Comparison of ENCODE assay signal across 9 mouse cellular contexts in the genomic region with DNA sequence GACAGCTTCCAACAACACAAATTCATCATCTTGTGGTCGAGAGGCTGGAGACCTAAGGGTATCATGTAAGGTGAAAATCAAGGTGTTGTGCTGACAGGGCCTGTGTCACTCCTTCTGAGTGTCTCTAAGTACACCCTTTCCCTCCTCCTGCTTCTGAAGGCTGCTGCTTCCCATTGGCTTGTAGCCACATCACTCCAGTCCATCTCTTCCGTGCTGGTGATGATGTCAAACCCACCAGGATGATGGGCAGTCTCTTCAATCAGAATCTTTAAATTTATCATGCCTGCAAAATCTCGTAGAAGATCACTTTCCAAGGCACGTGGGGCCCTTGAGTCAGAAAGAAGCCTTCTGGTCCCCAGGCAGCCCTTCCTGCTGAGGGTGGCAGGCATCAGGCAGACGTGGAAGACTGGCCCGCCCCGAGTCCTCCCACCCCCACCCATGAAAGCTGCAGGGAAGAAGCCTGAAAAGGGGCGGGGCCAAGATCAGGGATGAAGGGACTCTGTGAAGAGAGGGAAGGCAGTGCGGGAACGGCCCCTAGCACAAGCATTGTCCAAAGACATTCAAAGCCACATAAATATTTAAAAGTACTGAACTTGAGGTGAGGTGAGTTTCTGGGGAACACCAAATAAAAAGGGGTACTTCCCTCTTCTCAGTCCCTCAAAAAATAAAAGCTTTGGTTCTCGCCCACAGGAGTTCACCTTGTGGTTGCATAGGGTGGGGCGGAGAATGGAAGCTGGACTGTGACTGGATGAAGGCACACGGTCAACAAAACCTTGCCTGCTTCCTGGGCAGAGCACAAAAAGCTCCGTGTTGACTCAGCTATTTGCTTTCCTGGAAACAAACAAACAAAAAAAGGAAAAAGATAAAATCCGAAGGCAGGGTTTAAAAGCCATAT.
DNase-seq lines count a peak whose midpoint lies in the region; ATAC-seq and TF ChIP-seq lines count a peak whose summit lies in the region.
"Had no signal": no experiment of that assay in that cellular context is flagged by ENCODE, and none has a peak within 500 bp of the region (broad histone marks: within the 10 kb centered on the region; RNA-seq: fewer than 3 reads in every experiment).

No protein-coding gene starts in this region.

- intact Hi-C loops in gastrocnemius, adult 2 months (cut with DNase I): no loop called here

- no peaks in the 10 kb centered on the region for H3K9me3 ChIP-seq in heart, embryonic 13.5 days
- H3K9me3 ChIP-seq in forebrain, embryonic 12.5 days: no peaks in the 10 kb centered on the region
- no peaks in the 10 kb centered on the region for H3K9me3 ChIP-seq in kidney, embryonic 16.5 days (ENCODE audit: low read length)
- H3K9me3 ChIP-seq in midbrain, embryonic 16.5 days (replicated peaks; ENCODE audit: control insufficient read depth, low read length, poor library complexity, severe bottlenecking): no peaks in the 10 kb centered on the region

- peaks cover 3% of the 10 kb centered on the region; the same call in 1 of the 2 replicates for H3K4me1 ChIP-seq in heart, embryonic 13.5 days
- H3K4me1 ChIP-seq in forebrain, embryonic 12.5 days: peaks cover 43% of the 10 kb centered on the region
- peaks cover 5% of the 10 kb centered on the region for H3K4me1 ChIP-seq in kidney, embryonic 16.5 days (ENCODE audit: insufficient read depth, low read length)
- peaks cover 28% of the 10 kb centered on the region for H3K4me1 ChIP-seq in midbrain, embryonic 16.5 days (ENCODE audit: control insufficient read depth, insufficient read depth, low read length)

- no peak overlapping the region for H3K4me3 ChIP-seq in heart, embryonic 13.5 days
- H3K4me3 ChIP-seq in forebrain, embryonic 12.5 days (replicated peaks): no peak overlapping the region
- 0 out of 2 replicates have a peak overlapping the region, but pooled peaks have one; percentile 3 for H3K4me3 ChIP-seq in kidney, embryonic 16.5 days (ENCODE audit: low read length)
- H3K4me3 ChIP-seq in midbrain, embryonic 16.5 days (ENCODE audit: low read depth, low read length): no peak overlapping the region
- no peak overlapping the region for H3K4me3 ChIP-seq in gastrocnemius, adult 2 months
- H3K4me3 ChIP-seq: erythroblast, embryonic 14.5 days had no signal

- no peak overlapping the region for H3K9ac ChIP-seq in heart, embryonic 13.5 days
- no peak overlapping the region for H3K9ac ChIP-seq in forebrain, embryonic 12.5 days
- H3K9ac ChIP-seq in kidney, embryonic 16.5 days (replicated peaks; ENCODE audit: low read length): peak overlapping the region; percentile 18; the same call in 1 of the 2 replicates
- no peak overlapping the region for H3K9ac ChIP-seq in midbrain, embryonic 16.5 days (ENCODE audit: low read depth, low read length)

- WGBS in heart, embryonic 13.5 days: 28% methylated on average over 15 of the region's 15 CpGs
- 32% methylated on average over 15 of the region's 15 CpGs for WGBS in forebrain, embryonic 12.5 days
- 27% methylated on average over 15 of the region's 15 CpGs for WGBS in kidney, embryonic 16.5 days
- WGBS in midbrain, embryonic 16.5 days: 22% methylated on average over 15 of the region's 15 CpGs

- no peak overlapping the region for H3K27ac ChIP-seq in heart, embryonic 13.5 days (replicated peaks)
- H3K27ac ChIP-seq in forebrain, embryonic 12.5 days: peak overlapping the region; percentile 48
- peak overlapping the region; percentile 6; the same call in 1 of the 2 replicates for H3K27ac ChIP-seq in kidney, embryonic 16.5 days (ENCODE audit: low read length)
- peak overlapping the region; percentile 48 for H3K27ac ChIP-seq in midbrain, embryonic 16.5 days (ENCODE audit: low read length)
- no peak overlapping the region for H3K27ac ChIP-seq in gastrocnemius, adult 2 months

- peak overlapping the region; percentile 11; the same call in 1 of the 2 replicates for H3K4me2 ChIP-seq in heart, embryonic 13.5 days
- H3K4me2 ChIP-seq in forebrain, embryonic 12.5 days: no peak overlapping the region
- H3K4me2 ChIP-seq in kidney, embryonic 16.5 days (replicated peaks; ENCODE audit: low read depth, low read length): peak overlapping the region; percentile 37
- H3K4me2 ChIP-seq in midbrain, embryonic 16.5 days (ENCODE audit: low read length): peak overlapping the region; percentile 13; the same call in 1 of the 2 replicates

- H3K27me3 ChIP-seq in heart, embryonic 13.5 days (replicated peaks): peaks cover 27% of the 10 kb centered on the region
- 0 out of 2 replicates have a peak, but pooled peaks cover 4% of the 10 kb centered on the region for H3K27me3 ChIP-seq in forebrain, embryonic 12.5 days
- H3K27me3 ChIP-seq in kidney, embryonic 16.5 days (ENCODE audit: insufficient read depth, low read length): no peaks in the 10 kb centered on the region
- H3K27me3 ChIP-seq in midbrain, embryonic 16.5 days (ENCODE audit: control insufficient read depth, insufficient read depth, low read depth, low read length): no peaks in the 10 kb centered on the region

- ATAC-seq in heart, embryonic 13.5 days (ENCODE audit: extremely low read depth, insufficient number of reproducible peaks, low FRiP score, low TSS enrichment): no peak
- ATAC-seq in forebrain, embryonic 12.5 days (ENCODE audit: low FRiP score): peak; percentile 49
- peak; percentile 60; the same call in 1 of the 2 replicates for ATAC-seq in kidney, embryonic 16.5 days (ENCODE audit: low FRiP score, low TSS enrichment)
- ATAC-seq in midbrain, embryonic 16.5 days: peak; percentile 43

- TF ChIP-seq CTCF in gastrocnemius, adult 2 months (IDR thresholded peaks at IDR 0.05): no peak

- DNase-seq in heart, adult 8-10 months (ENCODE audit: low spot score): no peak
- no peak for DNase-seq in spleen, postnatal 4 days (ENCODE audit: low spot score in 2 of 2)
- DNase-seq in urinary bladder, postnatal 25 days (ENCODE audit: low spot score): no peak
- DNase-seq in gastrocnemius, adult 2 months: no peak

- H3K36me3 ChIP-seq in heart, embryonic 13.5 days: no peaks in the 10 kb centered on the region
- no peaks in the 10 kb centered on the region for H3K36me3 ChIP-seq in forebrain, embryonic 12.5 days (replicated peaks)
- no peaks in the 10 kb centered on the region for H3K36me3 ChIP-seq in kidney, embryonic 16.5 days (ENCODE audit: insufficient read depth, low read length)
- no peaks in the 10 kb centered on the region for H3K36me3 ChIP-seq in midbrain, embryonic 16.5 days (ENCODE audit: control insufficient read depth, insufficient read depth, low read length)

Comparison
In these comparisons a context has a peak if more than half of its experiments do, and no peak if none do; other contexts are left out.
1. H3K27ac ChIP-seq: peak in forebrain, embryonic 12.5 days (single experiment), kidney, embryonic 16.5 days (single experiment) and midbrain, embryonic 16.5 days (single experiment); none in heart, embryonic 13.5 days (single experiment) and gastrocnemius, adult 2 months (single experiment).